Mouse (Mus musculus): ENCODE data around the gene Pyroxd1. TPM values are rescaled to one million over a fixed set of nuclear protein-coding genes. Genes with fewer than 3 reads are reported as not detected.
"Not testable (repeated sequence)": the region's sequence is repeated elsewhere in the genome, so short reads cannot be mapped to it uniquely, and the experiment has no call there.

The Pyroxd1 gene
- polyA plus RNA-seq, 1 experiment from 2014 or later, result 16.6 TPM

DNA sequence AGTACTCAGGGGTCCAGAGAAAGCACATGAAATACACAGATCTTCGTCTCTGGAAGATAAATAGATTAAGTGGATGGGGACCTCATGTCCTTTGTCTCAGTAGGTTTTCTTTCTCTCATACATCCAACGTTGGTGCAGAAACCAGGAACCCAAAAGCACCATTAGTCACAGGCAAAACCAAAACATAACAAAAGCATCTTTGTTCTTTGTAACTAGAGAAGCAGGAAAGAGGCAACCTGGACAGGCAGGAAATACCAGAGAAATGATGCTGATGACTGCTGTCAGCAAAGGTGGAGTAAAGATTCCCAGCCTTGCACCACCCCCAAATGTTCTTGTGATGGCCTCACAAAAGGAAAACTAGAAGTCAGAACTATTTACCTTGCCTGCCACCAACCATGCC, 5.9 kb upstream of the Pyroxd1 start:
- H3K36me3 ChIP-seq (ENCODE audit: control insufficient read depth, insufficient read depth, low read length), result no peaks in the 10 kb centered on the region
- DNase-seq (ENCODE audit: low spot score) (no peak), ATAC-seq (ENCODE audit: insufficient read depth, low FRiP score, low TSS enrichment) (no peak)
- no peak overlapping the region for H3K27ac ChIP-seq (ENCODE audit: low read depth, low read length)
- WGBS, result 43% methylated on average over 2 of the region's 2 CpGs
- H3K9ac ChIP-seq (ENCODE audit: low read length), result no peak overlapping the region
- no peaks in the 10 kb centered on the region for H3K9me3 ChIP-seq (ENCODE audit: control insufficient read depth, low read length)
- H3K4me1 ChIP-seq (ENCODE audit: control insufficient read depth, insufficient read depth, low read length), result no peaks in the 10 kb centered on the region
- H3K4me3 ChIP-seq (ENCODE audit: low read depth, low read length), result no peak overlapping the region
- no peak overlapping the region for H3K4me2 ChIP-seq (ENCODE audit: low read depth)
- H3K27me3 ChIP-seq (ENCODE audit: control insufficient read depth, insufficient read depth, low read length), result no peaks in the 10 kb centered on the region

GRCm38 (mm10) chr6:142343561-142343960, 1.9 kb upstream of the Pyroxd1 start:
- Histone ChIP-seq H3K4me1 (ENCODE audit: control insufficient read depth, insufficient read depth, low read length) (peaks cover 4% of the 10 kb centered on the region; the same call in 1 of the 2 replicates), H3K27me3 (ENCODE audit: control insufficient read depth, insufficient read depth, low read length) (no peaks in the 10 kb centered on the region), H3K27ac (ENCODE audit: low read depth, low read length) (no peak overlapping the region), H3K9me3 (ENCODE audit: control insufficient read depth, low read length) (no peaks in the 10 kb centered on the region), H3K36me3 (ENCODE audit: control insufficient read depth, insufficient read depth, low read length) (no peaks in the 10 kb centered on the region), H3K4me2 (ENCODE audit: low read depth) (no peak overlapping the region), H3K4me3 (ENCODE audit: low read depth, low read length) (no peak overlapping the region), H3K9ac (ENCODE audit: low read length) (no peak overlapping the region)
- DNase-seq (ENCODE audit: low spot score) (peak; percentile 55), ATAC-seq (ENCODE audit: insufficient read depth, low FRiP score, low TSS enrichment) (no peak)
- WGBS, result 74% methylated on average over 2 of the region's 2 CpGs

DNA sequence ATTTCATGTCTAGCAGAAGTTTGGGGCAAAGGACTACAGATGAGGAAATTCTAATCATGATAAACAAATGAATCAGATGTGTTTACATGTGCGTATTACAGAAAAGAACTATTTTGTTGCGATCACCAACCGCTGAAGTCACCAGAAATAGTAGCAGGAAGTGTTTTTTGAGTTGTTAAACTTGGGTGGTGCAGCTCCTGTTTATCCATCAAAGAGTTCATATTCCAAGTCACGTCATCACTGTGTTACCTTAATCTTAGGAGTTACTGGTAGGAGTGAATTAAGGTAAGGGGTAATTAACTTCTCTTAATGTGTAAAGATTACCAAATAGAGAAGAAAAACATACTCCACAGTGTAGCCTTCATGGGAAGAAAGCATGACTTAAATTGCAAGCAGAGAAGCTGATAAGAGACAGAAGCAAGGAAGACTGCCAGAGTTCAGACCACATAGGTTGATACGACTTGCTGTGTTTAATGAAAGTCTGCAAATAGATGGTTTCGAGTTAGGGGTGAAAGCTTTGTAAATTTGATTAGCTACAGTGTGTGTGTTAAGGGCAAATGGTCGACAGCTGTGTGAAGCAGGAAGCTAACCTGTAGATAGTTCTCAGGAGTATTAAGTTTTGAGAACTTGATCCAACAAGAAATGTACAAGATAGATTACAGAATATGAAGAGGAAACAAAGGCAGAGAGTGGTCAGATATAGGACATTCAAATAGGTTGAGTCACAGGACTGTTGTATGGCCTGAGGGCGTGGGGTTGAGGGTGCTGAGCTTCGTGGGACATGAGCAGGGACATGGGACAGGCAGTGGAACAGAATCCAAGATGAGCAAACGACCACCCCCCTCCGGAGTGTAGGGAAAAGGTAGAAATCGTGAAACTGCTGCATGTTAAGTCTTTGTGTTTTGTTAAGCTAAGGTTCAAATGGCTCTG, 992 bp downstream of the Pyroxd1 start:
- Histone ChIP-seq H3K27me3 (ENCODE audit: control insufficient read depth, insufficient read depth, low read length) (no peaks in the 10 kb centered on the region), H3K4me2 (ENCODE audit: low read depth) (peak overlapping the region; percentile 37), H3K9ac (ENCODE audit: low read length) (peak overlapping the region; percentile 60), H3K4me3 (ENCODE audit: low read depth, low read length) (peak overlapping the region; percentile 73), H3K27ac (ENCODE audit: low read depth, low read length) (no peak overlapping the region), H3K9me3 (ENCODE audit: control insufficient read depth, low read length) (no peaks in the 10 kb centered on the region), H3K4me1 (ENCODE audit: control insufficient read depth, insufficient read depth, low read length) (peaks cover 4% of the 10 kb centered on the region; the same call in 1 of the 2 replicates), H3K36me3 (ENCODE audit: control insufficient read depth, insufficient read depth, low read length) (peaks cover 3% of the 10 kb centered on the region; the same call in 1 of the 2 replicates)
- DNase-seq (ENCODE audit: low spot score) (no peak), ATAC-seq (ENCODE audit: insufficient read depth, low FRiP score, low TSS enrichment) (no peak)
- 67% methylated on average over 12 of the region's 12 CpGs for WGBS

DNA sequence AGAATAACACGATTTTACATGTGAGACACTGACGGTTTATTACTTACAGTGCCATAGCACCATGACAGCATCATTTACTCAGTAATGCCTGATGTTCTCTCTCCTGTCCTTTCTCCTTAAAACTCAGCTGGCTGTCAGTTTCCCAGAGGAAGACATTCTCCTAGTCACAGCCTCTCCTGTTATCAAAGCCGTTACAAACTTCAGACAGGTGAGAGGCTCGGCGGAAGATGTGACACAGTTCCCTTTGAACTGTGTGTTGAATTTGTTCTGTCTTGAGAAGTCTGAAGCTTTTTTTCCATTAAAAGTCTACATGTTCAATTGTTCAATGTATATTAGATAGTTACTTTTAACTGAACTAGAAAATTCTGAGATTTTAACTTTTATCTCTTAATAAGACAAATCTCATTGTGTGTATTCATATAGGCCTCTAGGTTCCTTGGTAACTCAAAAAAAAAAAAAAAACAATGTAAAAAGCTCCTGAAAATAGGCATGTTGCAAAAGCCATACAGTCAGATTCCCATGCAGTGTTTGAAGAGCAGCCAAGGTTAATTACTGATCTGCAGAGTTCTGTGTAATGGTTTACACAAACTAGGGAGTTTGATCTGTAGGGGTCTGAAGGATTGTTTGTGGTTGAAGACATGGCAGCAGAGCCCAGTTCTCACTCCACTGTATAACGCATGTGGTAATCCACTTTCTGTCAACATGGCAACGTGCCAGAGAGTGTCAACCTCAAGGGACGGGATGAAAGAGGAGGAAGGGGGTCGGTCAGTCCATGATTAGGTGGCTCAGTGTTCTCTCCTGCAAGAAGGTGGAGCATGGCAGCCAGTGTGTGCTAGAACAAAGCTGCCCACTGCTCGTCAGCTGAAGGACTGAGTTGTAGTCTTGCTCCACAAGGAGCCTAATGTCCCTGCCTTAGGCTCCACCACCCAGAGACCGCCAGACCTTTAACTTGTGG, 2.3 kb downstream of the Pyroxd1 start:
- H3K4me1 ChIP-seq (ENCODE audit: control insufficient read depth, insufficient read depth, low read length), result peaks cover 4% of the 10 kb centered on the region; the same call in 1 of the 2 replicates
- H3K4me2 ChIP-seq (ENCODE audit: low read depth), result no peak overlapping the region
- peaks cover 3% of the 10 kb centered on the region; the same call in 1 of the 2 replicates for H3K36me3 ChIP-seq (ENCODE audit: control insufficient read depth, insufficient read depth, low read length)
- H3K9ac ChIP-seq (ENCODE audit: low read length), result no peak overlapping the region
- no peak for ATAC-seq (ENCODE audit: insufficient read depth, low FRiP score, low TSS enrichment)
- no peak overlapping the region for H3K27ac ChIP-seq (ENCODE audit: low read depth, low read length)
- H3K27me3 ChIP-seq (ENCODE audit: control insufficient read depth, insufficient read depth, low read length), result no peaks in the 10 kb centered on the region
- no peak for DNase-seq (ENCODE audit: low spot score)
- no peaks in the 10 kb centered on the region for H3K9me3 ChIP-seq (ENCODE audit: control insufficient read depth, low read length)
- H3K4me3 ChIP-seq (ENCODE audit: low read depth, low read length), result no peak overlapping the region
- 89% methylated on average over 11 of the region's 11 CpGs for WGBS

- not testable (repeated sequence) for H3K4me1 ChIP-seq (ENCODE audit: control insufficient read depth, insufficient read depth, low read length); ATAC-seq (ENCODE audit: insufficient read depth, low FRiP score, low TSS enrichment); H3K27me3 ChIP-seq (ENCODE audit: control insufficient read depth, insufficient read depth, low read length); H3K9ac ChIP-seq (ENCODE audit: low read length); H3K4me3 ChIP-seq (ENCODE audit: low read depth, low read length); H3K27ac ChIP-seq (ENCODE audit: low read depth, low read length); H3K9me3 ChIP-seq (ENCODE audit: control insufficient read depth, low read length); H3K4me2 ChIP-seq (ENCODE audit: low read depth); DNase-seq (ENCODE audit: low spot score); H3K36me3 ChIP-seq (ENCODE audit: control insufficient read depth, insufficient read depth, low read length)
- 95% methylated on average over 3 of the region's 3 CpGs for WGBS
Measured at GRCm38 (mm10) chr6:142352099-142352498, 6.6 kb downstream of the Pyroxd1 start.

GRCm38 (mm10) chr6:142357106-142357505, 11.7 kb downstream of the Pyroxd1 start:
- no peaks in the 10 kb centered on the region for H3K27me3 ChIP-seq (ENCODE audit: control insufficient read depth, insufficient read depth, low read length)
- H3K9ac ChIP-seq (ENCODE audit: low read length), result no peak overlapping the region
- no peaks in the 10 kb centered on the region for H3K4me1 ChIP-seq (ENCODE audit: control insufficient read depth, insufficient read depth, low read length)
- DNase-seq (ENCODE audit: low spot score) (no peak), ATAC-seq (ENCODE audit: insufficient read depth, low FRiP score, low TSS enrichment) (no peak)
- H3K27ac ChIP-seq (ENCODE audit: low read depth, low read length), result no peak overlapping the region
- no peak overlapping the region for H3K4me2 ChIP-seq (ENCODE audit: low read depth)
- H3K9me3 ChIP-seq (ENCODE audit: control insufficient read depth, low read length), result no peaks in the 10 kb centered on the region
- H3K36me3 ChIP-seq (ENCODE audit: control insufficient read depth, insufficient read depth, low read length), result peaks cover under 1% of the 10 kb centered on the region; the same call in 1 of the 2 replicates
- 71% methylated on average over 7 of the region's 7 CpGs for WGBS
- no peak overlapping the region for H3K4me3 ChIP-seq (ENCODE audit: low read depth, low read length)

DNA sequence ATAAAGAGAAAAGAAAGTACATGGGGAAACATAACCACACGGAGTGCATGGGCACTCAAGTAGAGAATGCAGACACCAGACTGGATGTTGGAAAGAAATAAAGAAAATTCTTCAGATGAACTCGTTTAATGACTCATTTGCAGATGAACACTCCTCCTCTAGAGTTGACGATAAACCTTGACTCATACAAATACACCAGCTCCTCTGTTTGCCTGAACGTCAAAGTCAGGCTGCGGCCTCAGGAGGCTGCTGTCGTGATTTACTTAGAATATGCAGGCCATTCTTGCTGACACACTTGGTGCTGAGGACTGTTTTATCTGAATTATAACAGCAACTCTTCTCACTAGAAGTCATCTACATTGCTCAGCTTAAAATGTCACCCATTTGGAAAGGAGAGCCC, 16.6 kb downstream of the Pyroxd1 start:
- H3K4me3 ChIP-seq (ENCODE audit: low read depth, low read length), result no peak overlapping the region
- no peak overlapping the region for H3K9ac ChIP-seq (ENCODE audit: low read length)
- no peaks in the 10 kb centered on the region for H3K9me3 ChIP-seq (ENCODE audit: control insufficient read depth, low read length)
- WGBS, result 94% methylated on average over 6 of the region's 6 CpGs
- DNase-seq (ENCODE audit: low spot score), result no peak
- no peaks in the 10 kb centered on the region for H3K4me1 ChIP-seq (ENCODE audit: control insufficient read depth, insufficient read depth, low read length)
- no peak overlapping the region for H3K27ac ChIP-seq (ENCODE audit: low read depth, low read length)
- no peaks in the 10 kb centered on the region for H3K27me3 ChIP-seq (ENCODE audit: control insufficient read depth, insufficient read depth, low read length)
- no peak for ATAC-seq (ENCODE audit: insufficient read depth, low FRiP score, low TSS enrichment)
- H3K4me2 ChIP-seq (ENCODE audit: low read depth), result no peak overlapping the region
- H3K36me3 ChIP-seq (ENCODE audit: control insufficient read depth, insufficient read depth, low read length), result peaks cover 2% of the 10 kb centered on the region; the same call in 1 of the 2 replicates

DNA sequence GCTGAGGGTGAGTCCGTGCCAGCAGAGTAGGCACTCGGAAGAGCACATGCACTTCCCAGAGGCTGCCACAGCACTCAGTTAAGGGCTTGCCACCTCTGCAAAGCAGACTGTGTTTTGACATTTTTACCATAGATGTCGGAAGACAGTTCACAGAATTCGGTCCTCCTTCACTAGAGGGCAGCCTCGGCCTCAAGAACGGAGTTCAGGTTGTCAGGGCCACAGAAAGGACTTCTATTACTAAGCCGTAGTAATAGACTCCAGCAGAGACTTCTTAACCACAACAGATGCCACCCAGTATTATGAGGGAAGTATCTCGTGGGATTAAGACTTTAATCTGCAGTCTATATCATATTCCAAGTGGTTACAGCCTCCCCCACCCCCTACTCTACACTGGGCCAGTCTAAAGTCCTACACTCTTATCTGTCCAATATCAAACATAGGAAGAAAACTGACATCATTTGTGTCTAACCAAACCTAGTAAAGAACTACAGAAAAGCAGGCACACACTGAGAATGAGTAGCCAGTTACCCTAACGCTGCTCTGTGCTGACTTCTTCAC, 17.6 kb downstream of the Pyroxd1 start:
- H3K27me3 ChIP-seq (ENCODE audit: control insufficient read depth, insufficient read depth, low read length), result no peaks in the 10 kb centered on the region
- DNase-seq (ENCODE audit: low spot score), result no peak
- H3K27ac ChIP-seq (ENCODE audit: low read depth, low read length), result no peak overlapping the region
- no peak overlapping the region for H3K9ac ChIP-seq (ENCODE audit: low read length)
- H3K4me2 ChIP-seq (ENCODE audit: low read depth), result no peak overlapping the region
- no peaks in the 10 kb centered on the region for H3K9me3 ChIP-seq (ENCODE audit: control insufficient read depth, low read length)
- 79% methylated on average over 9 of the region's 9 CpGs for WGBS
- H3K4me3 ChIP-seq (ENCODE audit: low read depth, low read length), result no peak overlapping the region
- ATAC-seq (ENCODE audit: insufficient read depth, low FRiP score, low TSS enrichment), result no peak
- peaks cover 2% of the 10 kb centered on the region; the same call in 1 of the 2 replicates for H3K36me3 ChIP-seq (ENCODE audit: control insufficient read depth, insufficient read depth, low read length)
- H3K4me1 ChIP-seq (ENCODE audit: control insufficient read depth, insufficient read depth, low read length), result no peaks in the 10 kb centered on the region

Measured in neural tube, embryonic 11.5 days (tissue).